Mouse (Mus musculus) spleen, adult 10 weeks (tissue): ENCODE data around the gene Dnah10. TPM values are rescaled to one million over a fixed set of nuclear protein-coding genes. Genes with fewer than 3 reads are reported as not detected.

Source experiments
- polyA plus RNA-seq: library from polyadenylated mRNA; stranded (reverse); fragments of 350-450 nt; fragmentation: Illumina TruSeq; extraction: RNeasy Lipid Tissue Mini Kit (QIAGEN cat#74804); gene quantifications from one replicate; pipeline ENCODE4 v1.2.3, GENCODE M21; 2015; ENCODE audit warnings: low replicate concordance; ENCODE audit not compliant: insufficient read depth

Dnah10 gene
- 0.23 TPM for polyA plus RNA-seq

DNA sequence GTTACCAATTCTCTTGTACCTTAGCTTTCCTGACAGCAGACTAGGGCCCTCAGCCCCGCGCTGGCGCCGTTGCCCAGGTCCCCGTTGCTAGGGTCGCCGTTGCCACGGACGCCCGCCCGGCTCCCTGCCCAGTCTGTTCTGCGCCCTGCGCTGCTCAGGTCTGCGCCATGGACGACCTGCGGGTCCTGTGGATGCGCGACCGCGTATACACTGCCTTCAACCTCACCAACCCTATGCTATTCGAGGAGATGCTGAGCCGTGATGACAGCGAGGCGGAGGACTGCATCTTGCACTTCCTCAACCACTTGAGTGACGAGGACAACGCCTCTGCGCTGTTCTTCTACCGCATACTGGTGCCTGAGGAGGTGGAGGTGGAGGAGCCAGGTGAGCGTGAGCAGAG, at the start of gene Dnah10:
Dnah10 (plus strand) TSS at position 89 of the 400 bp plus-strand sequence.

DNA sequence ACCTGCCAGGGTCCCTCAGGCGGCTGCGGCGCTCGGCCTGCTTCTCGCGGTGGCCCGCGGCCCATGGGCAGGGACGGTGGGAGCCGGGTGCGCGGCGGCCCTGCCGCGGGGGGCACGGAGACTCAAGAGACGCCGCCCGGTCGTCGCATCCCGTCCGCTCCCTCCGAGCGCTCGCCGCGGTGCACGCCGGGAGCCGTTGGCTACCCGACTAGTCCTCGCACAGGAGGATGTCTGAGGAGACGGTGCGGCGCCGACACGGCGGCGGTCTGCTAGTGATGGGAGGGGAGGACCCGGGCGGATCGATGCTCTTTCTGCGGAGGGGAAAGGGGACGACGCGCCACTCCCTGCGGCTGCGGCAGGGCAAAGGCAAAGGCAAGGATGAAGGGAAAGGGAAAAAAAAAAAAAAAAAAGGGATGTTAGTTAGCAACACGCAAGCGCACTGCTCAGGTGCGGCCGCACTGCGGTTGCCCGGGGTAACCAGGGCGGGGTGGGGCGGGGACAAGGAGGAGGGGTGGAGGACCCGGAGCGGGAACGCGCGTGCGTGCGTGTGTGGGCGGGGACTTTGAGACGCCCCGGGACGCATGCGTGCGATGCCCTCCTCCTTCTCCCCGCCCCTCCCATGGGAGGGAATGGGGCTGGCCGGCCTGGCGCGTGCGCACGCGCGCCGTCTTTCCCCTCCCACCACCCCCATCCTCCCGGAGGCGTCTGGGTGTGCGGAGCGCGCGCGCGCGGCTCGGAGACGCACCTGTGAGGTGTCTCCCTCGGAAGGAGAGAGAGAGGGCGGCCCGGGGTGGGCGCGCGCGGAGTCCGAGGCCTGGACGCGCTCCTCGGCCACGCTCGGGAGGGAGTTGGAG, 137.4 kb downstream of the Dnah10 start, which contains the start of the genes Ccdc92 and Zfp664:
Ccdc92 (minus strand) TSS at position 412 of the 854 bp plus-strand sequence.
Zfp664 (plus strand) TSS at position 679 of the 854 bp plus-strand sequence.

Other genes starting within 250 kb of the Dnah10 start
- 16.5 TPM for gene Rilpl2, start 246.7 kb upstream of the Dnah10 start, polyA plus RNA-seq
- 8.1 TPM for gene Snrnp35, start 242.0 kb upstream of the Dnah10 start, polyA plus RNA-seq
- gene Rilpl1, start 193.7 kb upstream of the Dnah10 start, polyA plus RNA-seq, result 4.2 TPM
- 535 TPM for gene Tmed2, start 184.4 kb upstream of the Dnah10 start, polyA plus RNA-seq
- gene Ddx55, start 172.2 kb upstream of the Dnah10 start, polyA plus RNA-seq, result 27.8 TPM
- 39.0 TPM for gene Eif2b1, start 146.0 kb upstream of the Dnah10 start, polyA plus RNA-seq
- gene Gtf2h3, start 145.9 kb upstream of the Dnah10 start, polyA plus RNA-seq, result 35.5 TPM
- gene Atp6v0a2, start 96.5 kb upstream of the Dnah10 start, polyA plus RNA-seq, result 47.7 TPM
- gene Ccdc92, start 137.3 kb downstream of the Dnah10 start, polyA plus RNA-seq, result 0.95 TPM
- 47.3 TPM for gene Zfp664, start 137.6 kb downstream of the Dnah10 start, polyA plus RNA-seq